Mouse (Mus musculus) adrenal gland (tissue): ENCODE data around the gene Ncs1.

Source experiments
- intact Hi-C: fragments of 180-260 bp; cut with DNase I; formaldehyde crosslinking; loops from one replicate; pipeline ENCODE4 v1.15.1; 2025
- long read RNA-seq, 2 experiments: library from polyadenylated mRNA; unstranded; transcript quantifications; one replicate each; pipeline ENCODE4 v2.0.0; 2020; ENCODE audit warnings: borderline replicate concordance in 1 of 2; ENCODE audit not compliant: insufficient replicate concordance in 1 of 2

The Ncs1 gene
- long read RNA-seq, experiment 1, partial matches to known transcripts, result 0 of 11 reads
- long read RNA-seq, experiment 1, other reads (novel, unspliced or antisense), result 11 of 11 reads
- long read RNA-seq, experiment 2, partial matches to known transcripts, result 0 of 12 reads
- long read RNA-seq, experiment 2, other reads (novel, unspliced or antisense), result 12 of 12 reads

- intact Hi-C loops, result no loop called here
These were observed at the start of gene Ncs1 for GRCm38 (mm10) chr2:31245491-31246141. Gene Ncs1 (plus strand): TSS chr2:31245823.

DNA sequence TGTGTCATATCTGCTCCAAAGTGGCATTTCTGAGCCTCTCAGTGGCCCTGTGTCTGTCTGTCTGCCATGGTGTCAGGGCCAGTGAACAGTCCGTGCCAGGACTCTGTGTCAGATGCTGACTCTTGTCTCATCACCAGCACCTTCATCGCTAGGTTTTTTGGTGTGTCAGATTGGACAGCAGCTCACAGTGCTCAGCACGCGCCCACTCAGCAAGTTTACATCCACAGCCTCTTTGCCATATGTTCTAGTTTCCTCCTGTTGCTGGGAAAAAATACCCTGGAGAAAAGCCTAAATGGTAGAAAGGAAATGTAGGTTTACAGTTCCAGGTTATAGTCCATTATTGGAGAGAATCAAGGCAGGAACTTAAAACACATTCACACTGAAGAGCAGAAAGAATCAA is 47.0 kb upstream of the Ncs1 start:
- intact Hi-C loops, result loop anchor here (10.0 kb wide), 1 partner anchor 186 kb away; no protein-coding TSS in a partner anchor

GRCm38 (mm10) chr2:31200051-31200450 is 45.6 kb upstream of the Ncs1 start:
- intact Hi-C loops, result no loop called here

- intact Hi-C loops, result no loop called here
These were observed 43.8 kb upstream of the Ncs1 start for GRCm38 (mm10) chr2:31201851-31202250.

DNA sequence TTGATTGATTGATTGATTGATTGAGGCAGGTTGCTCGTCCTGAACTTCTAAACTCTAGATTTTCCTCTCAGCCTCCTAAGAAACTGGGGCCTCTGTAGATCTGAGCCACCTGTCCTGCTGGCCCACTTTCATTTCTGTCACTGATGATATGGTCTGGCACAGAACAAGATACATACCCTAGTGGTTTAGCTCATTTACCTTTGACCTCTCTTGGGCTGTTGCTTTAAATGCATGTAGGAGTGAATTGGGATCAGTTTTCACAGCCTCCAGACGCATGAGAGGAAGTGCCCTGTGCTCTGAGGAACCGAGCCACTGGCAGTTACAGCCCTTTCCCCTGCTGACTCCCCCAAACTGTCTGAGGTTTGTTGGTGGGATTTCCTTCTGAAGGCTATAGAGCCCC is 43.3 kb upstream of the Ncs1 start:
- intact Hi-C loops, result no loop called here

- intact Hi-C loops, result no loop called here
These were observed 42.7 kb upstream of the Ncs1 start for GRCm38 (mm10) chr2:31202956-31203355.

DNA sequence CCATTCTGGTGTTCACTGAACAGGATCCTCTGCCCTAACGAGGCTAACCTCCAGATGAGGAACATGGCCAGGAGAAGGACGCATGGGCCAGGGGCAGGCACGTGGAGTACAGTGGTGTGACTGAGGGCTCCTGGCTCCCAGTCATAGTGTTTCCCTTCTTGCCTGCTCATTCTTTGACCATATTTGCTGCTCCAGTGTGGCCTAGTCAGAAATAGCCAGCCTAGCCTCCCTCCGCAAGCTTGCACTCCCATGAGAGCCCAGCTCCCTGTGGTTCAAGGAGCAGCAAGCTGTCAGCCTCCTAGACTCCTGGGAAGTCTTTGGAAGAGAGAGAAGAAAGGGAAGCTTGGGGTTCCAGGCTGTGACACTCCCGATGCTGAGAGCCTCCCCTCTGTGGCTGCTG is 40.9 kb upstream of the Ncs1 start:
- intact Hi-C loops, result no loop called here

DNA sequence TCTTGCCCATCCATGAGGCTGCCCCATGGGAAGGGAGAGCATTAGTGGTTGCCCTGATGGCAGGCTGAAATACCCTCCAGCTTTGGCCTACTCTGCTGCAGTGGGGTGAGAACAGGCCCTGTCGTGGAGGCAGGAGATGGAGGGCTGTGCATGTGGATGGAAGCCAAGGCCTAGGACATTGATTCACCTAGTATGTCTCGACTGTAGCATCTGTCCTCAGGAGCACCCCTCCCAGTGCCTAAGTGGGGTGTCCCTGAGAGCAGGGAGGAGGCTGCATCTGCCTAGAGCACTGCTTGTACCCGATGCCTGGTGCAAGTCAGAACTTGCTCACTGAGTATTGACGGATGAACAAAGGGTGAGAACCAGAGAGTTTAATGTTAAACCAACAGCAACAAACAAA is 39.4 kb upstream of the Ncs1 start:
- intact Hi-C loops, result no loop called here

DNA sequence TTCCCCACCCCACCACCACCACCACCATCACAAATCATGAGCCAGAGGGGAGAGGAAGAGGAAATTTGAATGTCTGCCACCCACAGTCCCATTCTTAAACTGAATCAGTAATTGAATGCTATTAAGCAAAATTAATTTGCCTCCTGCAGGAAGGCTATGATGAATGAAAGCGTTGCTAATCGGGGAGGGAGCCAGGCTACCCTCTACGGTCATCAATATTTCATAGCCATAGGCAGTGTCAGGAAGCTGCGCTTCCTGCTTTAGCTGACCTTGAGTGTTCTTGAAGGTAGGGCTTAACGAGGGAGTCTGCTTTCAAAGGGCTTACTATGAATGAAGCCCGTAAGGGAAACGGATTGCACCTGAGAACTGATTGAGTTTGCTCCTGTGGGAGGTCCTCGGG is 38.7 kb upstream of the Ncs1 start:
- intact Hi-C loops, result no loop called here

GRCm38 (mm10) chr2:31208544-31209142 is 37.0 kb upstream of the Ncs1 start:
- intact Hi-C loops, result no loop called here

DNA sequence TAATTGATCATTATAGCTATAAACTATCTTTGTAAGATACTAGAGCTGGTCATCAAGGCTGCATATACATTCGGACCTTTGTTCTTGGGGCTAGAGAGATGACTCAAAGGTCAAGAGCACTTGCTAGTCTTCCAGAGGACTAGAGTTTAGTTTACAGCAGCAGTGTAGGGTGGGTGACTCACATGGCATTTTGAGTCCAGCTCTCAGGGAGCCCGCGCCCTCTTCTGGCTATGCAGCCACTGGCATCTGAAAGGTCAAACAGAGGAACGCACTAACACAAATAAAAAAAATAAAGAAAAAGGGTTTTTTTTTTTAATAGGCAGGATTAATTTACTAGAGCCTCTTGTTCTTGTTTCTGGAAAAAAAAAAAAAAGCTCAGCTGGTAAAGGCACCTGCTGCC is 36.1 kb upstream of the Ncs1 start:
- intact Hi-C loops, result no loop called here

DNA sequence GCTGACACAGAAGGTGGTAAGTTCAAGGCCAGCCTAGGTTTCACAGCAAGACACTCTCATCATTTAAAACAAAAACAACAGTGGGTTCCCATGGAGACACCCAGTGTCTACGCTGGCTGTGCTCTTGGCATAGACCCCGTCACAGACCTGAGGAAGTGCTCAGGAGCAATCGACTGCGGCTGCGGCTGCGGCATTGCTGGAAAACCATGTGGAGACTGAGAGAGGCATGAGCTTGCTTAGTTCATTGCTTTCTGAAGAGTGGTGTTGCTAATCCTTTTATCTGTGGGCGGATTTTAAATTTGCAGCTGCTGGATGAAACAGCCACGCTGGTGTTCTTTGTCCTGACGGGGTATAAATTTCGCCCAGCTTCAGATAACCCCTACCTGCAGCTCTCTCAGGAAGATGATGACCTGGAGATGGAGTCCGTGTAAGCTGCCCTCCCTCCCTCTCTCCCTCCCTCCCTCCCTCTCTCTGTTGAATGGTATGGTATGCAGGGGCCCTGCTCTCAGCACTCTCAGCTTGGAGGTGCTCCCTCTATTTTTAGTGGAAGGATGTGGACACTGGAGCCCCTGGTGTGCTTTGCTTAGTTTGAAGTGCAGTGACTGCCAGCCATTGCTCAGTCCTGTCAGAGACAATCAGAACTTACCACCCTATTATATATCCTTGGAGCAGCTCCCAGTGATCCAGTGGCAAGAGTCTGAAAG is 35.3 kb upstream of the Ncs1 start:
- intact Hi-C loops, result no loop called here

DNA sequence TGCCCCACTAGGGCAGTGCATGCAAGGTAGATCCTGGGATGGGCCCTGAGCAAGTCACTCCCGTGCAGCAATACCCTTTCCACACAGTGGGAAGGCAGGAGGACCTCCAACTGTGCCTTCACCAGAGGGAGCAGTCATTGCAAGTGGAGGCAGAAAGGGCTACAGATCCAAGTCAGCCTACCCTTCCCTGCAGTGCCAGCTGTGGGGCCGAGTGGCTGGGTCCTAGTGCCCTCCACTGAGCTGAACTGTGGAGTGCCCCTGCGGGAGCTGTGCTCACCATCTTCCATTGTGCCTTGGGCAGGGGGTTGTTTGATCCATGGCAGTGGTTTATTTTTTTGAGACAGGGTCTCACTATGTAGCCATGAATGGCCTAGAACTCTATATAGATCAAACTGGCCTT is 34.4 kb upstream of the Ncs1 start:
- intact Hi-C loops, result no loop called here

- intact Hi-C loops, result no loop called here
These were observed 31.3 kb upstream of the Ncs1 start for GRCm38 (mm10) chr2:31214211-31214796.

- intact Hi-C loops, result no loop called here
These were observed 27.0 kb upstream of the Ncs1 start for GRCm38 (mm10) chr2:31218611-31219010.

DNA sequence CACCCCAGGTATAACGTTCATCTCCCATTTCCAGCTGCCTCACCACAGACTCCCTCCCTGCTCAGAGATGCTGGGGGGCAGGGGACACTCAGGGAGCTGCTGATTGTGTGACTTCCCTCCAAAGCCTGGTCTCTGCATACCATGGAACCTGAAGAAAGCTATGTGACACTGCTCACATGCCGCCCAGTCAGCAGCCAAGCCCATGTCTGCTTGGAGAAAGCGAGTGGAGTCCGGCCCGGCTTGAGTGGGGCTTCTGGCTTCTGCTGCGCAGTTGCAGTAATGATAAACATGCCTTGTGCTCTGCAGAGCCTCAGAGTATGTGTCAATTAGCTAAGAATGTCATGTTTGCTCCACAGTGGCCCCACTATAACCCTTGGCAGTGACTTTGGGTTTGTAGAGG is 26.2 kb upstream of the Ncs1 start:
- intact Hi-C loops, result no loop called here

- intact Hi-C loops, result no loop called here
These were observed 24.8 kb upstream of the Ncs1 start for GRCm38 (mm10) chr2:31220844-31221243.

DNA sequence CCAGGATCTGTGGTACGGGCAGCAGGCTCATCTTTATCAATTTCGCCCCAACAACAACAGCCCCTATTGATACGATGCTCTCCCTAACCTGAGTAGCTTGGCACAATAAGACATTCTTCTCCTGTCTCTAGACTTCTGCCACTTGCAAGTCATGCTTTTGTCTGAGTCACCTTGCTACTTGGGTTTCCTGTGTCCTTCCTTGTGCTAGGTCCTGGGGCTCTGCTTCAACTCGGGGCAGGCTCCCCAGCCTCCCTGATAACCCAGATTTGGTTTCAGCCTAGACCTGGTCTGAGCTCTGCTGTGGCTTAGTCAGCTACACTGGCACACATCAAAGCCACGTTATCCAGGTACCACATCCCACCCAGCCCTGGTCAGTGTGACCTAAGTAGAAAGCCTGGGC is 24.0 kb upstream of the Ncs1 start:
- intact Hi-C loops, result no loop called here

DNA sequence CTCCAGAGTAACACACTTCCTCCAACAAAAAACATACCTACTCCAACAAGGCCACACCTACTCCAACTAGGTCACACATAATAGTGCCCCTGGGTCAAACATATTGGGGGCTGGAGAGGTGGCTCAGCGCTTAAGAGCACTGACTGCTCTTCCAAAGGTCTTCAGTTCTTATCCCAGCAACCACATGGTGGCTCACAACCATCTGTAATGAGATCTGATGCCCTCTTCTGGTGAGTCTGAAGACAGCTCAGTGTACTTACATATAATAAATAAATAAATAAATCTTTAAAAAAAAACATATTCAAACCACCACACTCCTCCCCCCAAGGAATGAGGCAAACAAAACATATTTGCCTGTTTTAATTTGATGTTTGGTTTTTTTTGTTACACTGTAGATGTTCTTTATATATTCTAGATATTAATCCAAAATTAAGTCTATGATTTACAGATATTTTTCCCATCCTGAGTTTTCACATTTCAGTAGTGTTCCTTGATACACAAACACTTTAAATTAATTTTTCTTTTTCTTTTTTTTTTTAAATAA is 16.8 kb upstream of the Ncs1 start:
- intact Hi-C loops, result no loop called here

DNA sequence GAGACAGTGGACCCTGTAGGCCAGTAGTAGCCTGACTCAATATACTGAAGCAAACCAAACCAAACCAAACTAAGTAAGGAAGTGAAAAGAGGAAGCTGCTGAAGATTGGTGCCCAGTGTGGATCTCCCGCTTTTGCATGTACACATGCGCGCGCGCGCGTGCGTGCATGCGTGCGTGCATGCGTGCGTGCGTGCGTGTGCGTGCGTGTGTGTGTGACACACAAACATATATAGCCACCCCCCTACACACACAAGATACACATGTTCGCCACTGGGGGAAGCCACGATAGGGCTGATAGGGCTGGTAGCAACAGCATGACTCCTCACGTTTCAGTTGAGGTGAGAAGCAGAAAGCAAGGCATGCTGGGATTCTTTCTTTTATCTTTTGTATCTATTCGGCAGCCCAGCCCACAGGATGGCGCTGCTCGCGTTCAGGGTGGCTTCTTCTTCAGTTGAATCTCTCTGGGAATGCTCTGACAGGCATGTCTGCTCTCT is 6.4 kb upstream of the Ncs1 start:
- intact Hi-C loops, result loop anchor here (5.0 kb wide), 1 partner anchor 33 kb away; no protein-coding TSS in a partner anchor

DNA sequence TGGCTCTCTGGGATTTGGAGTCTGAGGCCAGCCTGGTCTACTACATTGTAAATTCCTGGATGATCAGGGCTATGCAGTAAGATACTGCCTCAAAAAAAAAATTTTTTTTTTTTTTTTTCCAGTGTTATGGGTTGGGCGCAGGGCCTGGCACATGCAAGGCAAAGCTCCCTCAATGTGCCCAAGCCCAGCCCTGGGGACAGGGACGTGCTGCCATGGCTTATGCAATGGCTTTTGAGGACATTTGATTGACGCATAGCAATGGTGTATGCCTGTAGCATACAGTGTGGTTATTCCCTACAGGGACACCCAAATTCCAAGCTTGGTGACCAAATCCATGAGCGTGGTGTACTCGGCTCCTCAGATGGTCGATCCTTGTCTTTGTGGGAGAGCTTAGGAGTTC is 5.8 kb upstream of the Ncs1 start:
- intact Hi-C loops, result loop anchor here (5.0 kb wide), 2 partner anchors 32 to 52 kb away; no protein-coding TSS in a partner anchor
